Mouse (Mus musculus): ENCODE data around the gene Slc20a1. TPM values are rescaled to one million over a fixed set of nuclear protein-coding genes. Genes with fewer than 3 reads are reported as not detected.

The Slc20a1 gene
- total and polyA plus RNA-seq, 3 experiments: 10.1 to 15.9 (median 14.7) TPM

- DNase-seq: no peak
- H3K27ac ChIP-seq: no peak overlapping the region
- H3K4me3 ChIP-seq: no peak overlapping the region
- no peak overlapping the region for H3K9ac ChIP-seq (ENCODE audit: low read depth, low read length)
- intact Hi-C loops (cut with DNase I): loop anchor here (5.0 kb wide), 1 partner anchor 250 kb away; no protein-coding TSS in a partner anchor
- peaks cover 19% of the 10 kb centered on the region for H3K36me3 ChIP-seq (ENCODE audit: control insufficient read depth, insufficient read depth, low read length)
- H3K4me1 ChIP-seq (ENCODE audit: control insufficient read depth, insufficient read depth, low read length): peaks cover 5% of the 10 kb centered on the region
- H3K79me2 ChIP-seq (replicated peaks; ENCODE audit: control insufficient read depth, insufficient read depth, low read length): no peaks in the 10 kb centered on the region
- 67% methylated on average over 5 of the region's 5 CpGs for WGBS
- no peak for TF ChIP-seq EP300 (IDR thresholded peaks at IDR 0.05; ENCODE audit: insufficient read depth, low read depth, low read length)
- TF ChIP-seq POLR2A (IDR thresholded peaks at IDR 0.05; ENCODE audit: insufficient read depth, low read depth, low read length): no peak
- TF ChIP-seq CTCF (IDR thresholded peaks at IDR 0.05): no peak
- no peaks in the 10 kb centered on the region for H3K27me3 ChIP-seq (ENCODE audit: control insufficient read depth, insufficient read depth, low read length)
Measured at GRCm38 (mm10) chr2:129197197-129197596, 1.4 kb upstream of the Slc20a1 start.

GRCm38 (mm10) chr2:129197843-129198435 is 625 bp upstream of the Slc20a1 start:
- DNase-seq: no peak
- intact Hi-C loops (cut with DNase I): loop anchor here (1.0 to 5.0 kb wide), 2 partner anchors 69 to 251 kb away; partner anchors contain the start of gene Chchd5

GRCm38 (mm10) chr2:129199328-129200085 is 943 bp downstream of the Slc20a1 start:
- WGBS: 22% methylated on average over 31 of the region's 31 CpGs

More at GRCm38 (mm10) chr2:129197843-129198435, 625 bp upstream of the Slc20a1 start:
- 2% methylated on average over 32 of the region's 32 CpGs for WGBS
- Histone ChIP-seq H3K27ac (peak overlapping the region; percentile 92), H3K4me1 (ENCODE audit: control insufficient read depth, insufficient read depth, low read length) (peaks cover 5% of the 10 kb centered on the region), H3K27me3 (ENCODE audit: control insufficient read depth, insufficient read depth, low read length) (no peaks in the 10 kb centered on the region), H3K36me3 (ENCODE audit: control insufficient read depth, insufficient read depth, low read length) (peaks cover 19% of the 10 kb centered on the region), H3K9ac (ENCODE audit: low read depth, low read length) (peak overlapping the region; percentile 91), H3K79me2 (replicated peaks; ENCODE audit: control insufficient read depth, insufficient read depth, low read length) (no peaks in the 10 kb centered on the region), H3K4me3 (peak overlapping the region; percentile 99)
- TF ChIP-seq POLR2A (IDR thresholded peaks at IDR 0.05; ENCODE audit: insufficient read depth, low read depth, low read length) (no peak), CTCF (IDR thresholded peaks at IDR 0.05) (peak; percentile 17; the same call in 1 of the 2 replicates), EP300 (IDR thresholded peaks at IDR 0.05; ENCODE audit: insufficient read depth, low read depth, low read length) (0 out of 2 replicates have a peak, but pooled peaks have one; percentile 53)

GRCm38 (mm10) chr2:129205000-129205399 is 6.4 kb downstream of the Slc20a1 start:
- no peak for TF ChIP-seq POLR2A (IDR thresholded peaks at IDR 0.05; ENCODE audit: insufficient read depth, low read depth, low read length)
- no peak for TF ChIP-seq CTCF (IDR thresholded peaks at IDR 0.05)
- intact Hi-C loops (cut with DNase I): no loop called here
- Histone ChIP-seq H3K4me1 (ENCODE audit: control insufficient read depth, insufficient read depth, low read length) (peaks cover 3% of the 10 kb centered on the region), H3K79me2 (replicated peaks; ENCODE audit: control insufficient read depth, insufficient read depth, low read length) (no peaks in the 10 kb centered on the region), H3K27me3 (ENCODE audit: control insufficient read depth, insufficient read depth, low read length) (no peaks in the 10 kb centered on the region), H3K27ac (no peak overlapping the region), H3K4me3 (no peak overlapping the region), H3K36me3 (ENCODE audit: control insufficient read depth, insufficient read depth, low read length) (peaks cover 35% of the 10 kb centered on the region), H3K9ac (ENCODE audit: low read depth, low read length) (no peak overlapping the region)
- 74% methylated on average over 6 of the region's 6 CpGs for WGBS
- DNase-seq: no peak

More at GRCm38 (mm10) chr2:129199328-129200085, 943 bp downstream of the Slc20a1 start:
- Histone ChIP-seq H3K36me3 (ENCODE audit: control insufficient read depth, insufficient read depth, low read length) (peaks cover 19% of the 10 kb centered on the region), H3K79me2 (replicated peaks; ENCODE audit: control insufficient read depth, insufficient read depth, low read length) (no peaks in the 10 kb centered on the region), H3K4me3 (peak overlapping the region; percentile 99), H3K4me1 (ENCODE audit: control insufficient read depth, insufficient read depth, low read length) (peaks cover 5% of the 10 kb centered on the region), H3K9ac (ENCODE audit: low read depth, low read length) (peak overlapping the region; percentile 47; the same call in 1 of the 2 replicates), H3K27me3 (ENCODE audit: control insufficient read depth, insufficient read depth, low read length) (no peaks in the 10 kb centered on the region), H3K27ac (peak overlapping the region; percentile 92)
- intact Hi-C loops (cut with DNase I): loop anchor here (5.0 kb wide), 1 partner anchor 252 kb away; no protein-coding TSS in a partner anchor
- DNase-seq: no peak
- TF ChIP-seq CTCF (IDR thresholded peaks at IDR 0.05): 0 out of 2 replicates have a peak, but pooled peaks have one; percentile 1
- no peak for TF ChIP-seq EP300 (IDR thresholded peaks at IDR 0.05; ENCODE audit: insufficient read depth, low read depth, low read length)
- no peak for TF ChIP-seq POLR2A (IDR thresholded peaks at IDR 0.05; ENCODE audit: insufficient read depth, low read depth, low read length)

- Histone ChIP-seq H3K27ac (peak overlapping the region; percentile 63), H3K9ac (ENCODE audit: low read depth, low read length) (no peak overlapping the region), H3K27me3 (ENCODE audit: control insufficient read depth, insufficient read depth, low read length) (no peaks in the 10 kb centered on the region), H3K4me3 (no peak overlapping the region), H3K36me3 (ENCODE audit: control insufficient read depth, insufficient read depth, low read length) (peaks cover 29% of the 10 kb centered on the region), H3K4me1 (ENCODE audit: control insufficient read depth, insufficient read depth, low read length) (peaks cover 3% of the 10 kb centered on the region; the same call in 1 of the 2 replicates), H3K79me2 (replicated peaks; ENCODE audit: control insufficient read depth, insufficient read depth, low read length) (no peaks in the 10 kb centered on the region)
- DNase-seq: peak in 1 of 2 experiments; percentile 50
- 54% methylated on average over 8 of the region's 8 CpGs for WGBS
- intact Hi-C loops (cut with DNase I): no loop called here
- no peak for TF ChIP-seq POLR2A (IDR thresholded peaks at IDR 0.05; ENCODE audit: insufficient read depth, low read depth, low read length)
- no peak for TF ChIP-seq CTCF (IDR thresholded peaks at IDR 0.05)
- TF ChIP-seq EP300 (IDR thresholded peaks at IDR 0.05; ENCODE audit: insufficient read depth, low read depth, low read length): no peak
Measured at GRCm38 (mm10) chr2:129206824-129207223, 8.3 kb downstream of the Slc20a1 start.
